Mouse (Mus musculus) adrenal gland, postnatal 10 days (tissue): Measurements from ENCODE around the gene Focad. TPM values are rescaled to one million over a fixed set of nuclear protein-coding genes. Genes with fewer than 3 reads are reported as not detected.

ENCODE experiments used
- DNase-seq: peaks from one replicate; pipeline ENCODE4 v3.0.0; 2021; ENCODE audit warnings: mixed read lengths
- total RNA-seq, 2 experiments: library from RNA; stranded (reverse); gene quantifications; 2 replicates each; pipeline ENCODE4 v1.2.3; 2021

Focad gene
- total RNA-seq, 2 experiments from 2014 or later = 21.0 to 27.2 TPM

DNA sequence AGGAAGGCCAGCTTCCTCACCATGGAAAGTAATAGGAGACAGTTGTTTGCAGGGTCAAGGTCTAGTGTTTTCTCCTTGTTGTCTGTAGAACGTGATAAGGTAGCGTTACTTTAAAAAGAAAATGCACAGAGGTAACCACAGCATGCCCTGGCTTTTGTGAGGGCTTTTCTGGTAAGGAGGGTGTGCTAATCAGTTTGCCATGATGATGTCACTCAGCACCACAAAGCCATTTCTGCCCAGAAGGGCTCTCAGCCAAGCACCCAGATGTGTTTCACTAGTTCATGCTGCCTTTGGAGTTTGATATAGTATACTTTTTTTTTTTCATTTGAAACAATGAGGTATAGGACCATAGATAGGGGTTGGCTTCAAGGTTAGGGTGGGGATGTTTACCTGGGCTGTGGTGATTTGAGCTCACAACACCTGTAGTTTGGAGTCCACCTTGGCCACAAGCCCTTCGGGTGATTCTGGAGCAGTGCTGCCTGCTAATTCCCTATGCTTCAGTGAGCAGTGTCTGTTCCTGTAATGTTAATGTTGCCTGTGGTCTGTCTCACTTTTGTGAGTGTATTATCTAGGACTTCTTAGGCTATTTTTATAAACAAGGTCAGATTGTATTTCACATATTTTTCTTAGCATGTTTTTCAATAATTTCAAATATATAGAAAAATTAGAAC lies 61.2 kb downstream of the Focad start:
- no peak for DNase-seq

DNA sequence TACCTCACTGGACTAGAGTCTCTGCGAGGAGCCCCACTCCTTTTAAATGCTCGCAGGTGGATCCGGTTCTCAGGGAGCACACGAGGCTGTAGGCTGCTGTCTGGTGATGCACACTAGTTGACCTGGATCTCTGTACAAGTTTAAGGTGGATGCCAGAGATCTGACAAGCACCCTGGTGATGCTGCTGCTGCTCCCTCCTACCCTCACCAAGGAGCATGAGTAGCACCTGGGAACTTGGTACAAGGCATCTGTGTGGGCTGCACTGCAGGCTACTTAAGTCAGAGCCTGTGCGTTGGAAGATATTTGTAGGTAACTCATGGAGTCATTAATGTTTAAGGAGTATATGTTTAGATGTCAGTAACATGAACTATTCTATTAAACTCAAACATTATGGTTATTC lies 62.5 kb downstream of the Focad start:
- no peak for DNase-seq

DNA sequence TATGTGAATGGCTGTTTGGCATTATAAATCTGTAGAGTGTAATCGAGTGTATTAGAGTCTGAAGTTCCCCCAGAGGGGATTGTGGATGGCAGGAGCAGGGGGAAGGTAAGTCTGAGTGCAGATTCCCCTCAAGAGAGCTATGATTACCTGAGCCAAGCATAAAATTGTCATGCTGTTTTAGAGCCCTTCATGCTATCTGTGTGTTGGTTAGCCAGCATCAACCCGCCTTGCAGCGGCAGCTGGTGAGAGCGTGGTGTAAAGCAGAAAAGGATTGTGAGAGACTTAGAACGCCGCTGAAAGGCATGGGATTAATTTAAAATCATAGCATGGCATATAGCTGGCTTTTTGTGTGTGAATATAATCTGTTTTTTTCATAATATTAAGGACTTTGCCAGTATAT lies 63.2 kb downstream of the Focad start:
- no peak for DNase-seq

- no peak for DNase-seq
Measured at GRCm38 (mm10) chr4:88159256-88159655, 64.8 kb downstream of the Focad start.

DNA sequence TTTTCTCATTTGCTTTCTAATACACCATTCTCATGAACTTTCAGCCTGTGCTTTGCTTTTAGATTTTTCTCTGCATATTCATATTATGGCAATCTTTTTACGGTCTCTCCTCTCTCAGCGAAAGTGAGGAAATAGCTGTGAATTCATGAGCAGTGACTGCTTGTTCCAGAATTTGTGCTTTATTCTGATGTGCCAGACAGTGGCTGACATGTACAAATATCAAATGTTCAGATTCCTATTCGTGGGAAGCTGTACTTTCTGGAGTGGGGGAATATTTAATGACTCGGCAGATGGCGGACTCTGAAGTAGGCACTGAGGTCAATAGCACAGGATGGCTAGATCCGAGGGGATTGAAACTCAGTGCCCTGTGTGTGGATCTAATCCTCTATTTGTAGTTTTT lies 65.3 kb downstream of the Focad start:
- DNase-seq = no peak

DNA sequence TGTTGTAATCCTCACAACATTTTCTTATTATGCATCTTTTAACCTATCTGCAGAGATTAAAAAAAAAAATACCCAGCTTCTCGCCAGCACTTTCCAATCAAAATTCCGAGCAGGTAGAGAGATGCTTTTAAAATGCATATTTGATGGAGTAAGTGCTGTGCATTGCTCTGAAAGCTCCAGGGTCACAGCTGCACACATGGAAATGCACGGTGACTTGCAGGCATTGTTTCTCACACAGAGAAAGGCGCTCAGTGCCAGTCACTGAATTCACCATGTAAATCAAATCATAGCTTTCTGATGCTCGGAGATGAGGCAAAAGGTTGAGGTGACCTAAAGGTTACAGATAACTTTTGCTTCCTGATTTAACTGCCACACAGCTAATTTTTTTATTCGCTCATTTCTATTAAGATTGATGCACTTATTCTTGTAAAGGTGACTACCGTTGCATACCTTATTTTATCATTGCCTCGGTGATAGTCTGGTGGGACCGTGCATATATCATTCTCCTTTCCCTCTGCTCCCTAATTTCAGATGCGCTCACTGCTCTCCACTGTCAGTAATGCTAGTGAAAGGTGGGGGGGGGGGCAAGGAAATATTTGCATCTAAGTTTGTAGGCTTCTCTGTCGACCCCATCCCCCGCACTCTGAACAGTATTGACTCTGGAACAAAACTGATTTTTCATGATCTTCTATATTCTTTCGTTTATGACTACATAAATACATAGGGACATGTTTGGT lies 69.2 kb downstream of the Focad start:
- no peak for DNase-seq

DNA sequence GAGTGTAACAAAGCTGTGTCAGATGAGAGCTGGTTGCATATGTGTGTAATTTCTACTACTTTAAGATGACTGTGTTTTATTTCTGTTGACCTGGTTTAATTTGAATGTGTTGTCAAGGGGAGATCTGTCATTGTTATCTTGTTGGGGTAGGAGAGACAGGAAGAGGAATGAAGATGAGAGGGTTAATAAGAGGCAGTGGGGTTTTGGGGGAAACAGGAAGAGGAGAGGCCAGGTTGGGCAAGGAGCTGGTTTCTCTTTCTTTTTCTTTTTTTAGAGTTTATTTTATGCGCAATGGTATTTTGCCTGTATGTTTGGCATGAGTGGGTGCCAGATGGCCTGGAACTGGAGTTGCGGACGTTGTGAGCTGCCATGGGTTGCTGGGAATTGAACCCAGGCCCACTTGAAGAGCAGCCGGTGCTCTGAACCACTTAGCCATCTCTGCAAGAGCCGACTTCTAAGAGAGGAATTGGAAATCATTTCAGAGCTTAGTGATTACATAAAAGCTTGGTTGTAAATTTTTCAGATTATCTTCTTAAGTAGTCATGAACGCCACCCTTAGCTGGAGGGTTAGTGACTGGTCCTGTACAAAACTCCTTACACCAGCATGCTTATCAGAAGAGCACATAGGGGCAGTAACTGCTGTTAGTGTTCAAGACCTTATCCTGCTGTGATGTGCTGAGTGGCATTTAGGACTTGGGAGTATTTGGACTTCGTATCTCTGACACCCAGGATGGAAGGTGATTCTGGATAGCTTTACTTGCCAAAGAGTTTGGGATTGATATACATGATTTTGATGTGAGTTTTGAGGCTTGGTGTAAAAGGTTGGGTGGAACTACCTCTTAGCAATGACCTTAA lies 72.8 kb downstream of the Focad start:
- DNase-seq = no peak

DNA sequence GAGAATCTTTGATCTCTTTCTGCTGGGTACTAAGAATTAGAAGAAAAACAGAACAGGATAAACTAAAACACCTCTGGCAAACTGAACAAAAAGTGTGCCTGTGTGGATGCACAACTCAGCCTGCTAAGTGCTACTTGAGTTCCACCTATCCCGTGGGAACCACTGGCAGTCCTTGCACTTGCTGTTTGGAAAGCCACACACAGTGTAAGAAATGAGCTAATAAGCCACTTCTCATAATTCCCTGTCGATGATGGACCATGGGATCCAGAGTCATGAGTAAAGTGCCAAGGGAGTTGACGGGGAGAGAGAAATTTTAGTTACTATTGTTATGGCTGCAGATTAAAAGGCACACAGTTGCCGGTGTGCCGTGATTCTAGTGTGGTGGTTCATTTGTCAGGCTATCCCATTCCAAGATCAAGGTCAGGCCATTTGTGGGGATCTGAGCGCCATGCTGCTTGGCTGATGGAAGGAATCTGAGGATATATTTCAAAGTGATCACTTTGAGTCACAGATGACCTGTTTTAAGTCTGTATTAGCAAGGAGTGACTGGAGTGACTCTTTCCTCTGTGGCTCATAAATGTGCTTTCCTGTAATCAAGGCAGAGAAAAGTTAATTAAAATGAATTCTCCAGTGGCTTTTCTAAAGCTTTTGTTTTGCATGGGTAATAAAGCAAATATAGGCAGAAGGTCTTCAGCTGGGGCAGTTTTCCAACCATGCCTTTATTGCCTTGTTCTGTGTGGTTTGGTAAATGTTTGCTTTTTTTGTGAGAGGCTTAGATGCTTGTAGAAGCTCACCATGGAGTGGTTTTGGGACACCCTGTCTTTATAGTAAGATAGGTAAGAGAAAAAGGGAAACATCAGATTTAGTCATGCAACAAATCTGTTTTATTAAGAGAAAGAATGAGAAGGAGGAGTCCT lies 80.9 kb downstream of the Focad start:
- DNase-seq = no peak

DNA sequence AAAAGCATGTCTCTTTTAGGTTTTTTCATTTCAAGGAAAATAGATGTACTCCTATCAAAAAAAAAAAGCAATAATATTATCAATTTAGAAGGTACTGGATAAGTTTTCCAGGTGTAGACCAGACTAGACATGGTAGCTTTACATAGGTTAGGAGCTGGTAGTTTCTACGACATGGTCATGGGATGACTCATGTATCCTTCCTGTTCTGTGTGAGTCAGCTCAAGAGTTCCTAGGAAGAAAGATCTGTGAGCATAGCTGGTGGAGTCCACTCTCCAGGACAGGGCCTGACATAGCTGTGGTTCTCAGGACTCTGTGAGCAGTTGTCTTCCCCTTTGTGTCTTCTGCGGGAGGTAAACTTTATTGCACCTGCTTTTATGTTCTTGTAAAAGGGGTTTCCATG lies 84.9 kb downstream of the Focad start:
- DNase-seq = no peak

GRCm38 (mm10) chr4:88184293-88184692 lies 89.9 kb downstream of the Focad start:
- DNase-seq = no peak

DNA sequence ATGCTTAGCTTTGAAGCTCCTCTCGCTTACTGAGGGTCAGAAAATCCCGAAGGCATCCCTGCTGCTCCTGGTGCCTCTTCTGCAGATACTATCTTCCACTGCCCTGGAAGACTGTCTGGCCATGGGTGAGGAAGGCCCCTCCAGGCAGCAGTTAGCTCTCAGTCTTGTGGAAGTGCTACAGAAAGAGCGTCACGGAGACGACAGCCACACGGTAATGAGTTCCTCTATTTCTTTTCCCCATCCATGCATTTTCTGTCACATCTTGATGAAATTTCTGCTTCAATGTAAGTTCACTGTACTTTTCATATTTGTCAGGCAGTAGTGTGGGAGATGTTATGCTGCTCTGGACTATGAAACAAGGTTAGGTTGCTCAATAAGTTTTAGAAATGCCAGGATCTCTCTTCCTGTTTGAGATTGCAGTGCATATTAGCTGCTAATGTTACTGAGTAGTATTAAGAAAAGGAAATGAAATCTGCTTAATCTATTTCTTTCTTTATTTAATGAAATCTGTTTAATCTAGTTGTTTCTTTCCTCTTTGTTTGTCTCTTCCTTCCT lies 91.5 kb downstream of the Focad start:
- no peak for DNase-seq

- DNase-seq = no peak
Measured at GRCm38 (mm10) chr4:88187649-88188048, 93.2 kb downstream of the Focad start.

- DNase-seq = peak; percentile 10
Measured at GRCm38 (mm10) chr4:88189495-88189894, 95.1 kb downstream of the Focad start.

DNA sequence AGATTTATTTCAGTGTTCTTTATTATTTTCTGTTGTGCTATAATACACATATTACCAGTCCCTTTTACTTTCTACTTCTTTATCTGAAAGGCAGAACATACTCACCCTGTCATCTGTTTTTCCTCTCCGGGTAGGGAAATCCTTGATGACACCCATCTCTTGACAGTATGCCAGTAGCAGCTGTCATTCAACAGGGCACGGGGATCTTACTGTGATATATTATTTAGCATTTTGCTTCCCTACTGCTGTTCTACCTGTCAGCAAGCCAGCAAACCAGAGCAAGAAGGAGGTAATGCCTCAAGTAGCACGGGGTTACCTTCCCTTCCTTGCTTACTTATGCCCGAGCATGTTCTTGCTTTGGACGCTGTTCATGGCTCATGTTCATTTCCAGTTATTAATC lies 99.8 kb downstream of the Focad start:
- no peak for DNase-seq

DNA sequence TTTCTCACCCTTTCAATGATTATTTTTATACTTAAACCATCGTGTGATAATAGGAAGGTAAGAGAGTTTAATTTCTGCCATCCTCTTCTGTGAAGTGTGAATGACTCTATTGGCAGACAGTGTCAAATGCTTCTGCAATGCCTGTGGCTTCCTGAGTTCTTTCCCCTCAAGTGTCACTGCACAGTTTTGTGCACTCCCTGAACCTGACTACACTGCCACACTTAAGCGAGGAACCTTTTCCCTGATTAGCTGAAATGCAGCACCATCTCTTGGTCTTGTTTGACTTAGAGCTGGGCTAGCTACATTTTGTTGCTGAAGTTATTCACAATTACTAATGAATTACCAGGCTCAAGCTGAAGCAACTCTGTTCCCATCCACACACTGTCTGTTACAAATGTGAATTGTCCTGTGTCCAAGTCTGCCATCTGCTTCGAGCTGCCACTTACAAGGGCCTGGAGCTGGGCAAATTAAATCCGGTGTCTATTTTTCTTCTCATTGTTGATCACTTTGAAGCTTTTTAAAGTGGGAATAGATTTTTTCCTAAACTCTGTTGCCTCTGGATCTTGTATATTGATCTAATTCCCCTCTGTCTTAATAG lies 101.6 kb downstream of the Focad start:
- no peak for DNase-seq

DNA sequence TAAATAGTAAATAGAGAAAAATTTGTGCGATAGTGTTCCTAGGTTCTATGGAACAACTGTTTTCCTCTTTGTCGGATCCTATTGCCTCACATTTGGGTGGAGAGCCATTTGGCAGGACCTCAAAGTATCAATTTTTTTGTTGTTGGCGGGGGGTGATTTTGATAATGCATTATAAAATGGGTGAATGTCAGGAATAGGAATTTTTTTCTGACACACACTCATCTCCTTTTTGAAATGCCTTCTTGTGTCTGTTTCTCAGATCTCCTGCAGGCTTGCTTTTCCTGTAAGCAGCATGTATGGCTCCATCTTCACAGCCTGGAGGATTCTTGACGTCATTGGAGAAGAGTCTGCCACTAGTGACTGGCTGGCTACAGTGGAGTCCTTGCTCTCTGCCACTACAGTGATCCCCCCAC lies 102.1 kb downstream of the Focad start:
- no peak for DNase-seq

- no peak for DNase-seq
Measured at GRCm38 (mm10) chr4:88197244-88197643, 102.8 kb downstream of the Focad start.

DNA sequence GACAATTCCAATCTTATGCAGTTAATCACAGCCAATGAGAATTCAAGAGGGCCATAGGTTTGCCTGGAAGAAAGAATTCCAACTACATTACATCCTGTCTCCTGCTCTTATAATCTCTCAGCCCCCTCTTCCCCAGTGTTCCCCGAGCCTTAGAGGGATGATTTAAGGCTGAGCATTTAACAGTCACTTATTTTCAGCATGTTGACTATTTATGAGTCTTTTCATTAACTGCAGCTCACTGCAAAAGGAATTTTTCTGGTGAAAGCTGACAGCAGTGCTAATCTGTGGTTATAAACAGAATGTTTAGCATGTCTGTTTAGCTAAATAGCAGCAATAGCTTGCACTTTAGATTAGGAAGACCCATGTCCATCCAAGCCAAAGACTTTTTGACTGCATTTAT lies 104.8 kb downstream of the Focad start:
- DNase-seq = no peak

DNA sequence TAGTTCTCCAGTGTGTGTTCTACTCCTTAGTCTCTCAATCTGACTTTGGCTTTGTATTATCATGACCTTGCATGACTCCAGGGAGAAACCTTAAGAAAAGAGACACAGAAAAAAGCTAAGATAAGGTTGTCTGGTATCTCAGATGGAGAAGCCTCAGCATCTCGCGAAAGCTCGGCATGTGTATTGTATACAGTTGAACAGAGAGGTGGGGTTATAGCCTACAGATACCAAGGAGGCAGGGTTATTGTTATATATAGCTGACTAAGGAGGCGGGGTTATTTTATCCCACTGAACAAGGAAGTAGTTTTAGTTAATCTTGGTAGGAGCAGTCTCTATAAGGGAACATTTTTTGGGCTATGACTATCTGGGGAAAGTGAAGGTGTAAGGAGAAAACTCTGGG lies 106.6 kb downstream of the Focad start:
- DNase-seq = no peak

DNA sequence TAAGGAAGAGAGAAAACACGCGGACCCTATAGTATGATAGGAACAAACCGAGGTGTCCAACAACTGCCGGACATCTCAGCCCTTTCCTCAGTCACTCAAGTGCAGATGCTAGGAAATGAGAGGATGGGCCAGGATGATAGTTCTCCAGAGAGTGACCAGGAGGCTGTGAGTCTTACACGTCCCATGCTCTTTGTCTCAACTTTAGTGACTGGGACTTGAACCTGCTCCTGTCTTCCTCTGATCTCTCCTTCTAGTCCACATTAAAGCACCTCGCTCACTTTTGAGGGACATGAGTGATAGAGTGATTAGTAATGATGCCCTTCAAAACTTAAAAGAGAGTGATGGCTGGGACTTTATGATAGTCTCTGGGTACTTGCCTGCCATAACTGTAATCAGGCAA lies 114.2 kb downstream of the Focad start:
- DNase-seq = no peak

GRCm38 (mm10) chr4:88209351-88209814 lies 115.0 kb downstream of the Focad start:
- peak; percentile 14 for DNase-seq
